Mouse (Mus musculus) left cerebral cortex, postnatal 10 days (tissue): ENCODE data around the gene Caprin1. TPM values are rescaled to one million over a fixed set of nuclear protein-coding genes. Genes with fewer than 3 reads are reported as not detected.

Source experiments
- DNase-seq, 2 experiments: peaks; one replicate each; pipeline ENCODE4 v3.0.0; 2021 to 2022; ENCODE audit warnings: low spot score in 2 of 2, mixed read lengths in 1 of 2; ENCODE audit errors: extremely low spot score in 1 of 2
- intact Hi-C: fragments of 180-260 bp; cut with DNase I; formaldehyde crosslinking; loops from one replicate; pipeline ENCODE4 v1.15.1; 2025
- microRNA-seq: library from miRNA; unstranded; fragments of <30 nt; microRNA quantifications from one replicate; pipeline ENCODE4 v1.2.0, GENCODE M21; 2022
- total RNA-seq, 2 experiments: library from RNA; stranded (reverse); gene quantifications; 2 replicates each; pipeline ENCODE4 v1.2.3; 2021

The Caprin1 gene
- total RNA-seq, 2 experiments from 2014 or later: 391 to 397 TPM

DNA sequence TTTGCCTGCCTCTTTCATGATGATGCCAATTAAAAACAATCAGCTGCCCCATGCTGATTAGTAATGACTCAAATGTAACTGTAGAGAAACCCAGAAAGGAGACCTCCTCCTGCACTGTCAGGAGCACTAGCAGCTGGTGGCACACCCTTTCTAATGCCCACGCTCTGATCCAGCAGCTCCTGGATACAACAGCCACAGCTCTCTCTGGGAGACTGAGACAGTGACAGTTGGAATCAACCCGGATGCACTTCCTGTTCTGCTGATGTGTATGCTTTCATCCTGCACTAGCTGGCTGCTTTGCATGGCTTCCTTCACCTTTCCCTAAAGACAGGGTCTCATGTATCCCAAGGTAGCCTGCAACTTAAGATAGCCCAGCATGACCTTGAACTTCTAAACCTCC, 51.4 kb downstream of the Caprin1 start:
- DNase-seq: no peak
- intact Hi-C loops: no loop called here

DNA sequence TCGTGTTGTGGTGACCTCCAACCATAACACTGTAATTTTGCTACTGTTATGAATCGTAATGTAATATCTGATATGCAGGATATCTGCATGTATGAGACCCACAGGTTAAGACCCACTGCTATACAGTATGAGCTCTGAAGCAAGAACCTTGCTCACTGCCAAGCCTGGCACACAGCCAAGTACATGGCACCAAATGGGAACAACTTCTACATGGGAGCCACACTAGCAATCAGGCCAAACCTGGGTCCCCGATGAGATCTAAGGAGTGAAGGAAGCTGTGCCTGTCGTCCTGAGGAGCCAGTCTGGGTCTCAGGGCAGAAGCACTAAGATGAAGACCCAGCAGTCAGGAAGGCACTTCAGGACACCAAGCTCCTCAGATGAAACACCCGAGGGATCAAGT, 52.0 kb downstream of the Caprin1 start:
- intact Hi-C loops: no loop called here

DNA sequence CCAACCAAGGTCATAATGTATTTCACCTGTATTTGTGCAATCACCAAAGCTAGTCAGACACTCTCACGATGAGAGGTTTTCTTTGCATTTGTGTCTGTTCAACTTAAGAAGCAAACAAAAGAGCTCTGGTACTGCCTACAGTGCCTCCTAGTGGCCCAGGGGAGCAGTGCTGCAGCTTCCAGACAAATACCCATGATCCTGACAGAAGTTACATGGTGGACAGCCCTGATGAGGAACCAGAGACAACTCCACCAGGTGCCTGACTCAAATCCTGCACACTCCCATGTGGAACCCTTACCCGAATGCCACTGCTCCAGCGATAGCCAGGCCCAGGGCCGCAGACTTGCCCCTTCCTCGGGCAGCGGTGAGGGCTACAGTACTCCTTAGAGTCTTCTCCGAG, 53.5 kb downstream of the Caprin1 start:
- DNase-seq: peak; percentile 28 to 53
- intact Hi-C loops: no loop called here

More for the DNA sequence above, 52.0 kb downstream of the Caprin1 start:
- DNase-seq: no peak

DNA sequence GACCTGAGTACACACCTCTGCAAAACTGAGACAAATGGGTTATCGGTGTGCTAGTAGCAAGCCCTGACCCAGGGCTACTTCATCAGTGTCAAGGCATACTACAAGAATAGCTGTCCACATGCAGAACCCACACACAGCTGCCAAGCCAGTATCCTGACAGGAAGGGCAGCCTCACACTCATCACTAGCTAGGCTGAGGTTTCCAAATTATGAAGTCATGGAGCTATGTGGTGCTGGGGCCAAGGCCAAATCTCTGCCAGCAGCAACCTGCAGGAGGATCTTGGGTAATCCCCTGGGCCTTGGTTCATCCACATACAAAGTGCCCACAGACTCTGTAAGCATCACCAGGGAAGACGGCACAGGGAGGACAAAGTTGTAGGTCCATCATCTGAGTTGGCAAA, 53.9 kb downstream of the Caprin1 start:
- DNase-seq: peak in 1 of 2 experiments; percentile 8

DNA sequence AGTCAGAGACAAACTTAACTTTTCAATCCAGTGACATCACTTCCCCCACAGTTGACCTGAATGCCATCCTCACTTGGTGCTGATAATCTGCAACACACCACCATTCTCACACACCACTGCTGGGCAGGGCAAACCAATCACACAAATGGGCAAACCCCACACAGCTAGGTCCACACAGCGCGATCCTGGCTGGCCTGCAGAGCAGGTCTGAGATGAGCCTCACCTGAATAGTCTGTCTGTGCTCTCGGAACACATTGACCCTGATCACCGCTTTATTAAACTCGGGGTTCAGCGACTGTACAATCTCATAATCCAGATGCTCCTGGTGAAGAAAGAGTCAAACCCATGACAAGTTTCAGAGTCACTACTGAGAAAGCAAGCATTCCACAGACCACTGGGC, 54.6 kb downstream of the Caprin1 start:
- intact Hi-C loops: no loop called here
- peak in 1 of 2 experiments; percentile 12 for DNase-seq

More for the DNA sequence above, 53.9 kb downstream of the Caprin1 start:
- intact Hi-C loops: no loop called here

DNA sequence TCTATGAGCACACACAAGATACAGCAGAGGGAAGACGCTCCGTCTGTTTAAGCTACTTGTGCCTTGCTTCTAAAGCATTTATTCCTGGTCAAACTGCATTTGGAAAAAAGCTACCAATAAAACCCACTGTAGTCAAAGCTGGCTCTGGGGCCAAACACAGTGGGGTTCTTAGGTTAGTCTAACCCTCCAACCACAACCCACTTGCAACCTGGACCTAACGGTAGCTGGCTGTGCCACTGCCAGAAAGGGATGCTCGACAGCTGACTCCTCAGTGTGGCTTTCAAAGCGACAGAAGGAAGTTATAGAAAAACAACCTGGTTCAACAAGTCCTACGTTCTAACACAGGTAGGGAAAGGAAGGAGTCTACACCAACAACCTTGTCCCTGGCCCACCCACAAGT, 66.0 kb downstream of the Caprin1 start:
- no peak for DNase-seq
- intact Hi-C loops: no loop called here

DNA sequence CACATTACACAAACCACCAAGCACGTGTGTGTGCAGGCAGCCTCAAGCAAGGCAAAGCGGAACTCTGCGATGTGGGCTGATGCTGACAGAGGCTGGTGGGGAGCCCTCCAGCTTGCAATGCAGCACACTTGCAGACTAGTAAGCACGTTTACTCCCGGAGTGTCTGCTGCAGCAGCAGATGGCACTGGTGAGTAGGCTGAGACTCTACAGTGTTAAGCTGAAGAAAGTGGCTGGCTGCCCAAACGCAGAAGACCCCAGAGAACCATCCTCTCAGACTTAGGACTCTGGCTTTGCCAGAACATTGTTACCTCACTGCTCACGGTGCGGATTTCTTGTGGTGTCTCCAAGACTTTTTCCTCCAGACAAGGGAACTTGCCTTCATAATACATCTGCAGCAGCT, 66.5 kb downstream of the Caprin1 start:
- peak; percentile 47 to 57 for DNase-seq
- intact Hi-C loops: no loop called here

DNA sequence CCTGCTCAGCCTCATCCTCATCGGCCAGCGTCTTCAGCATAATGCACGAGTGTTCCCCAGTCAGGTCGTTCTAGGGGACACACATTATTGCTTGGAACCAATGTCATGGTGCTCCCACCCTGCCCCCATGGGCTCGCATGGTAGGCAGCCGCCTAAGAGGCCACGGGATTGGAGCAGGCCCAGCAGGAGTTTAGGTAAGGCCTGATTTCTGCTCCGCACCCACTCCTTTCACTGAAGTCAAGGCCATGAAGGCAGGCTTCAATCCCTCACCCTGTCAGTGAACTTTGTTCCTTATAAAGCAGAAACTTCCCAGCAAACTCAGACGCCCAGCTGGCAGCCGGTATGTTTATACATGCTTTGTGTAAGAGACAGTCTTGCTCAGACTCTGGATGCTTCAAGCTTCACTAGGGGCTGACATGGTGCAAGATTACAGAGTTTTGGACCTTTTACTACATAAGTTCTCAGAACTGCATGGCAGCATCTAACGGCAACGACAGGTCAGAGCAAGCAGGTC, 69.4 kb downstream of the Caprin1 start:
- DNase-seq: no peak

DNA sequence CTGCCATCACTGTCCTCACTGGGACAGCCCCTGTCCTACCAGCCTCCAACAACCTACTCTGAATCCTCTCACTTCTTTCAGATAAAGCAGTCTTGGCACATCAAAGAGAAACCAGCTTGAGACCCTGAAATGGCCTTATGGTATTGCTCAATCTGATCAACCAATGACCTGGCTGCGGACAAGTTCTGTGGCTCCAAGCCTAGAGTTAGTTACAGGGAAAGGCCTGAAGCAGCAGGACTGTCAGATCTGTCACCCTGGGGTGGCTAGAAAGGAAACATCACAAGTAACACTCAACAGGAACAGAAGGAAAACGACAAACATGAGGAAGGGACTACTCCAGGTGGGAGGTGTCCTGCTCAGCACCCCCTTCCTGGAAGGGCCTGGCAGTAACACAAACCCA, 72.9 kb downstream of the Caprin1 start:
- intact Hi-C loops: loop anchor here (10.0 kb wide), 1 partner anchor 270 kb away; no protein-coding TSS in a partner anchor
- no peak for DNase-seq

More for the DNA sequence above, 69.4 kb downstream of the Caprin1 start:
- intact Hi-C loops: loop anchor here (10.0 kb wide), 1 partner anchor 273 kb away; no protein-coding TSS in a partner anchor

DNA sequence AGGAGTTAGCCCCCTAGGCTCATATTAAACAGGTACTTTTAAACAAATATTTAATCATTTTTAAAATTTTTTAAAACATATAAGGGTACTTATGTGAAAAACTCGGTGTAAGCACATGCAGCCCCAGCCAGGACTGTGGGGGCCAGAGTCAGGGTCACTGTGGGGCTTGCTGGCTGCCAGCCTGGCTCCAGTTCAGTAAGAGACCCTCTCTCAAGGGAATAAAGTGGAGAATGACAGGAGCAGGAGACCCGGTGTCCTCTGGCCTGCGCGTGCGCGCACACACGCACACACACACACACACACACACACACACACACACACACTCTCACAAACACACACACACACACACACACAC, 78.2 kb downstream of the Caprin1 start:
- intact Hi-C loops: loop anchor here (2.0 kb wide), 1 partner anchor 154 kb away; no protein-coding TSS in a partner anchor
- no peak for DNase-seq

DNA sequence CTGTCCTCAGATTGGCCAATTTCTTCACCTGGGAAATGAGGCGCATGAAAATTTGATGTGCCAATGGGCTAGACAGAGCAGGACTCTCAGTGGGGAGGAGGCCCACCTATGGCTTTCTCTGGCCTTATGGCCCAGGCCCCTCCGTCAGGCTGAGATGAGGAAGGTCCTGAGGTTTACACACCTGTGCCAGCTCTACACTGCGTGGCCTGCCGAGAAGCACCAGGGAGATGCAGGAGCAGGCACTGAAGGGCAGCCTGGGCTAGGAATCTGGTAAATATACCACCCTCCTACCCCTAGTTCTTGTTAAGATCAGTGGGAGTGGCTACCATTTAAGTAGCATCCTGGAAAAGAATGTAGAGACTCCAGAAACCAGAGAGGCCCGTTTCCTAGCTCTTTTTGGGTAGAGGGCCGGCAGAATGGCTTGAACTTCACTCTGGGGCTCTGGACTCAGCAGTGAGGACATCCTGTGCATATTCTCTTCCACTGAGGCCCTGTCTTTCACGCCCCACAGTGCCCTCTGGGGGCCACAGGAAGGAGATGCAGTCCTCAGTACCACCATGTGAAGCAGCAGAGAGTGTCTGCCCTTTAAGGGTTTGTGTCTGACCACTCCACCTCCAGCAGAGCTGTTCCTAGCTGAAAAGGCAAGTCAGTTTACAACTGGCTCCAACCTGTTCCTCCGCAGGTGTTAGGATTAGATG, 78.7 kb downstream of the Caprin1 start:
- intact Hi-C loops: loop anchor here (2.0 kb wide), 1 partner anchor 154 kb away; no protein-coding TSS in a partner anchor
- DNase-seq: peak; percentile 72

DNA sequence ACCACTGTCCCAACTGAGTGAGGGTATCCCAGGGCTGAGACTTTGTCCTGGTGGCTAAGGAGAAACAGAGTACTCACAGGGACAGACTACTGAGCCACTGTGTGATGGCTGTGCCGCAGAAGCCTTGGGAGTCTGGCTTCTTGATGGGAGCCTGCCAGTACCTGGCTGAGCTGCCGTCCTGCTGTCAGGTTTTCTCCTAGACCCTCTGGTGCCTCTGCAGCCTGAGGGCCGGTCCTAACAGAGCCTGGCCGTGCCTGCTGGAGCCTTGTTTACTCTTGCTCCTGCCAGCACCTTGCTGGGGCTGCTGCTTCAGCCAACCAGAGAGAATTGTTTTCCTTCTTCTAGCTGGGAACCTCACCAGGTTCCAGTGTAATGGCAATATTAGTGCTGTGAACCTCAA, 83.0 kb downstream of the Caprin1 start:
- no peak for DNase-seq
- intact Hi-C loops: no loop called here

DNA sequence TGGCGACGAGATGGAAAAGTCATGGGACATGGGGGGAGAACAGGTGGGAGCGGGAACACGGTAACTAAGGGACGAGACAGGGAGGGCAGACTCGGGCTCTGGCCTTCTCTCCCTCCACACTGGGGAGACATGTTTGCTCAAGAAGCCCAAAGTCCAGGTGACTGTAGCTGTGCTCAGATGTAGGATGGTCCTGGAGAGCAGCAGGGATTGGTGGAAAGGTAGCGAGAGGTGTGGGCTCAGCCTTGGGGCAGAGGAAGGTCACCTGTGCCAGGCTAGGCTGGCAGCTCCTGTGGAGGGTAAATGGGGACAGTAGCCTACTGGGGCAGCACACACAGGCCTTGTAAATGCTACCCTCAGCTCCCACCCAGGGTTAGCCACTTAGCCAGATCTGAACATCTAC, 83.6 kb downstream of the Caprin1 start:
- intact Hi-C loops: no loop called here
- DNase-seq: no peak

Small RNAs within 50 kb of the gene (microRNA-seq; reads per million reads assigned to microRNA genes)
- not detected for gene Gm22757
- not detected for gene Gm22761

Other genes with a start within 250 kb of the Caprin1 start
- gene Abtb2, start 231.3 kb downstream of the Caprin1 start, total RNA-seq: 10 to 100 TPM; 10.7 to 11.0 TPM
- 10 to 100 TPM; 30.6 to 37.4 TPM for gene Nat10, start 36.4 kb downstream of the Caprin1 start, total RNA-seq
- gene Lmo2, start 160.3 kb upstream of the Caprin1 start, total RNA-seq: 10 to 100 TPM; 17.2 to 21.3 TPM
- gene Fbxo3, start 230.1 kb upstream of the Caprin1 start, total RNA-seq: 10 to 100 TPM; 53.6 to 53.8 TPM
- gene 4931422A03Rik, start 230.7 kb upstream of the Caprin1 start, total RNA-seq: not detected